Mouse (Mus musculus): Measurements from ENCODE around the gene Erfe.

DNA sequence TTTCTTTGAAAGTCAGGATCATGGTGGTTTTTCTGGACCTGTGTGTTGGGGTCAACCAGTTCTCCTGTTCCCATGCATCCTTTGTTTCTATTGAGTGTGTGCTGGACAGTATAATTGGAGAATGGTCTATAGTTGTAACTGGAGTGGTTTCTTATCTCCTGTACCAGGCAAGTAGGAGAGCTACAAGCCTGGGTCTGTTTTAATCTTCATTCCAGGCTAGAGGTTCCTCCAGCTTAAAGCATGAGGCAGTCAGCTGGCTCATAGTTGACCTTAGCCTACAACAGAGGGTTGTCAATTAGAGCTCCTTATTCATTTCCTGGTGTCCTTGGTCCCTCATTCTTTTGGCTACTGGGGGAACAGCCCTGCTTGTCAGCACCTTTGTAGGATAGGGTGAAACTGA lies 32.6 kb upstream of the Erfe start:
- no peak for TF ChIP-seq TCF12 (IDR thresholded peaks at IDR 0.05; ENCODE audit: insufficient read depth, poor library complexity, severe bottlenecking)
- TF ChIP-seq USF1 (IDR thresholded peaks at IDR 0.05; ENCODE audit: low read depth), result no peak
- no peak for TF ChIP-seq POLR2A (IDR thresholded peaks at IDR 0.05; ENCODE audit: insufficient read length, low read depth)
- no peak for TF ChIP-seq MAX (IDR thresholded peaks at IDR 0.05; ENCODE audit: low read depth)
- no peak for TF ChIP-seq REST (IDR thresholded peaks at IDR 0.05; ENCODE audit: insufficient read depth, insufficient read length)
- no peak for TF ChIP-seq CEBPB (IDR thresholded peaks at IDR 0.05; ENCODE audit: insufficient read depth, poor library complexity, severe bottlenecking)
- no peak for TF ChIP-seq MYOD1 (IDR thresholded peaks at IDR 0.05; ENCODE audit: control insufficient read depth in 1 of 3, insufficient read length in 2 of 3, low read depth in 2 of 3)
- no peak for TF ChIP-seq E2F4 (IDR thresholded peaks at IDR 0.05; ENCODE audit: insufficient read depth)
- TF ChIP-seq TCF3 (IDR thresholded peaks at IDR 0.05; ENCODE audit: insufficient read length, low read depth), result no peak
- no peak for TF ChIP-seq POLR2AphosphoS2 (IDR thresholded peaks at IDR 0.05; ENCODE audit: insufficient read length, low read depth)
- TF ChIP-seq SRF (IDR thresholded peaks at IDR 0.05; ENCODE audit: control insufficient read depth, insufficient read length, low read depth), result no peak
